Mouse (Mus musculus): ENCODE measurements at regions not wholly inside any gene's neighbourhood (a gene's known extent, or its start where the extent isn't known, plus 50 kb on each side); places are given as distances from the start of the nearest gene placed in this dataset.

- Histone ChIP-seq H3K36me3 (no peaks in the 10 kb centered on the region), H3K9me3 (no peaks in the 10 kb centered on the region), H3K27ac (no peak overlapping the region), H3K4me1 (peaks cover 5% of the 10 kb centered on the region), H3K4me3 (no peak overlapping the region), H3K27me3 (ENCODE audit: insufficient read depth, poor library complexity, severe bottlenecking) (no peaks in the 10 kb centered on the region)
- 88% methylated on average over 8 of the region's 8 CpGs for WGBS
- no peak for DNase-seq (ENCODE audit: low spot score)
These were observed 808.0 kb upstream of the Pou3f3 start for GRCm38 (mm10) chr1:41887556-41887955.

- Histone ChIP-seq H3K4me3 (no peak overlapping the region), H3K36me3 (no peaks in the 10 kb centered on the region), H3K27me3 (ENCODE audit: insufficient read depth, poor library complexity, severe bottlenecking) (no peaks in the 10 kb centered on the region), H3K4me1 (peaks cover 5% of the 10 kb centered on the region), H3K9me3 (no peaks in the 10 kb centered on the region), H3K27ac (no peak overlapping the region)
- 22% methylated on average over 2 of the region's 2 CpGs for WGBS
- DNase-seq (ENCODE audit: low spot score), result no peak
These were observed 807.4 kb upstream of the Pou3f3 start for GRCm38 (mm10) chr1:41888213-41888612.

GRCm38 (mm10) chr1:41888966-41889365 is 806.6 kb upstream of the Pou3f3 start:
- no peaks in the 10 kb centered on the region for H3K36me3 ChIP-seq
- no peak overlapping the region for H3K4me3 ChIP-seq
- no peaks in the 10 kb centered on the region for H3K9me3 ChIP-seq
- H3K27ac ChIP-seq, result no peak overlapping the region
- no peaks in the 10 kb centered on the region for H3K27me3 ChIP-seq (ENCODE audit: insufficient read depth, poor library complexity, severe bottlenecking)
- H3K4me1 ChIP-seq, result peaks cover 5% of the 10 kb centered on the region
- DNase-seq (ENCODE audit: low spot score), result no peak
- 79% methylated on average over 5 of the region's 5 CpGs for WGBS

GRCm38 (mm10) chr1:41889940-41890339 is 805.6 kb upstream of the Pou3f3 start:
- no peaks in the 10 kb centered on the region for H3K27me3 ChIP-seq (ENCODE audit: insufficient read depth, poor library complexity, severe bottlenecking)
- H3K9me3 ChIP-seq, result no peaks in the 10 kb centered on the region
- H3K36me3 ChIP-seq, result no peaks in the 10 kb centered on the region
- no peak for DNase-seq (ENCODE audit: low spot score)
- 77% methylated on average over 6 of the region's 6 CpGs for WGBS
- H3K4me3 ChIP-seq, result no peak overlapping the region
- H3K27ac ChIP-seq, result no peak overlapping the region
- H3K4me1 ChIP-seq, result peaks cover 5% of the 10 kb centered on the region

- Histone ChIP-seq H3K4me3 (no peak overlapping the region), H3K9me3 (no peaks in the 10 kb centered on the region), H3K4me1 (peaks cover 5% of the 10 kb centered on the region), H3K27ac (no peak overlapping the region), H3K27me3 (ENCODE audit: insufficient read depth, poor library complexity, severe bottlenecking) (no peaks in the 10 kb centered on the region), H3K36me3 (no peaks in the 10 kb centered on the region)
- no peak for DNase-seq (ENCODE audit: low spot score)
- WGBS, result 74% methylated on average over 20 of the region's 20 CpGs
These were observed 804.6 kb upstream of the Pou3f3 start for GRCm38 (mm10) chr1:41890714-41891689.

GRCm38 (mm10) chr1:41891730-41892129 is 803.8 kb upstream of the Pou3f3 start:
- no peak overlapping the region for H3K4me3 ChIP-seq
- H3K27ac ChIP-seq, result no peak overlapping the region
- peaks cover 5% of the 10 kb centered on the region for H3K4me1 ChIP-seq
- no peaks in the 10 kb centered on the region for H3K9me3 ChIP-seq
- DNase-seq (ENCODE audit: low spot score), result no peak
- no peaks in the 10 kb centered on the region for H3K27me3 ChIP-seq (ENCODE audit: insufficient read depth, poor library complexity, severe bottlenecking)
- no peaks in the 10 kb centered on the region for H3K36me3 ChIP-seq
- WGBS, result 90% methylated on average over 11 of the region's 11 CpGs

GRCm38 (mm10) chr1:41892376-41892775 is 803.2 kb upstream of the Pou3f3 start:
- peaks cover 5% of the 10 kb centered on the region for H3K4me1 ChIP-seq
- H3K27ac ChIP-seq, result no peak overlapping the region
- no peaks in the 10 kb centered on the region for H3K9me3 ChIP-seq
- 48% methylated on average over 2 of the region's 2 CpGs for WGBS
- no peaks in the 10 kb centered on the region for H3K27me3 ChIP-seq (ENCODE audit: insufficient read depth, poor library complexity, severe bottlenecking)
- H3K4me3 ChIP-seq, result no peak overlapping the region
- DNase-seq (ENCODE audit: low spot score), result no peak
- no peaks in the 10 kb centered on the region for H3K36me3 ChIP-seq

- H3K4me3 ChIP-seq, result no peak overlapping the region
- WGBS, result 80% methylated on average over 4 of the region's 4 CpGs
- H3K27ac ChIP-seq, result no peak overlapping the region
- H3K36me3 ChIP-seq, result no peaks in the 10 kb centered on the region
- no peaks in the 10 kb centered on the region for H3K4me1 ChIP-seq
- H3K9me3 ChIP-seq, result no peaks in the 10 kb centered on the region
- H3K27me3 ChIP-seq (ENCODE audit: insufficient read depth, poor library complexity, severe bottlenecking), result no peaks in the 10 kb centered on the region
- DNase-seq (ENCODE audit: low spot score), result no peak
These were observed 797.7 kb upstream of the Pou3f3 start for GRCm38 (mm10) chr1:41897768-41898330.

- Histone ChIP-seq H3K4me3 (no peak overlapping the region), H3K27me3 (ENCODE audit: insufficient read depth, poor library complexity, severe bottlenecking) (no peaks in the 10 kb centered on the region), H3K9me3 (no peaks in the 10 kb centered on the region), H3K4me1 (no peaks in the 10 kb centered on the region), H3K27ac (no peak overlapping the region), H3K36me3 (no peaks in the 10 kb centered on the region)
- DNase-seq (ENCODE audit: low spot score), result no peak
- 89% methylated on average over 6 of the region's 6 CpGs for WGBS
These were observed 795.2 kb upstream of the Pou3f3 start for GRCm38 (mm10) chr1:41900370-41900769.

GRCm38 (mm10) chr1:41905971-41906370 is 789.6 kb upstream of the Pou3f3 start:
- no peak overlapping the region for H3K4me3 ChIP-seq
- H3K36me3 ChIP-seq, result no peaks in the 10 kb centered on the region
- no peaks in the 10 kb centered on the region for H3K27me3 ChIP-seq (ENCODE audit: insufficient read depth, poor library complexity, severe bottlenecking)
- no peak overlapping the region for H3K27ac ChIP-seq
- no peak for DNase-seq (ENCODE audit: low spot score)
- 85% methylated on average over 5 of the region's 5 CpGs for WGBS
- no peaks in the 10 kb centered on the region for H3K4me1 ChIP-seq
- H3K9me3 ChIP-seq, result no peaks in the 10 kb centered on the region

- no peak overlapping the region for H3K4me3 ChIP-seq
- 84% methylated on average over 8 of the region's 8 CpGs for WGBS
- H3K9me3 ChIP-seq, result no peaks in the 10 kb centered on the region
- no peaks in the 10 kb centered on the region for H3K36me3 ChIP-seq
- no peak for DNase-seq (ENCODE audit: low spot score)
- H3K4me1 ChIP-seq, result no peaks in the 10 kb centered on the region
- H3K27ac ChIP-seq, result no peak overlapping the region
- no peaks in the 10 kb centered on the region for H3K27me3 ChIP-seq (ENCODE audit: insufficient read depth, poor library complexity, severe bottlenecking)
These were observed 787.4 kb upstream of the Pou3f3 start for GRCm38 (mm10) chr1:41908001-41908807.

GRCm38 (mm10) chr1:41908808-41909110 is 786.8 kb upstream of the Pou3f3 start:
- Histone ChIP-seq H3K4me3 (no peak overlapping the region), H3K4me1 (no peaks in the 10 kb centered on the region), H3K9me3 (no peaks in the 10 kb centered on the region), H3K27ac (no peak overlapping the region), H3K27me3 (ENCODE audit: insufficient read depth, poor library complexity, severe bottlenecking) (no peaks in the 10 kb centered on the region), H3K36me3 (no peaks in the 10 kb centered on the region)
- no peak for DNase-seq (ENCODE audit: low spot score)
- WGBS, result 85% methylated on average over 5 of the region's 5 CpGs

GRCm38 (mm10) chr1:41909799-41910198 is 785.8 kb upstream of the Pou3f3 start:
- 77% methylated on average over 5 of the region's 5 CpGs for WGBS
- Histone ChIP-seq H3K36me3 (no peaks in the 10 kb centered on the region), H3K27me3 (ENCODE audit: insufficient read depth, poor library complexity, severe bottlenecking) (no peaks in the 10 kb centered on the region), H3K4me1 (no peaks in the 10 kb centered on the region), H3K27ac (no peak overlapping the region), H3K9me3 (no peaks in the 10 kb centered on the region), H3K4me3 (no peak overlapping the region)
- no peak for DNase-seq (ENCODE audit: low spot score)

Data from heart, embryonic 10.5 days (tissue).